Mouse (Mus musculus) liver, embryonic 14.5 days (tissue): Measurements from ENCODE around the gene Gm13288. TPM values are rescaled to one million over a fixed set of nuclear protein-coding genes. Genes with fewer than 3 reads are reported as not detected.
"Not testable (repeated sequence)": the region's sequence is repeated elsewhere in the genome, so short reads cannot be mapped to it uniquely, and the experiment has no call there.

Experiments used
- ATAC-seq: fragments of 200-750 bp; cut with Nextera tagmentation; 2 replicates; pipeline ENCODE4 v1.8.0; 2017; ENCODE audit warnings: moderate number of reproducible peaks, mild to moderate bottlenecking, moderate library complexity; ENCODE audit not compliant: insufficient read depth
- DNase-seq, 3 experiments: peaks; one replicate each; pipeline ENCODE4 v3.0.0-alpha.2; 2012 to 2013; ENCODE audit warnings: low read depth in 3 of 3, low spot score in 3 of 3
- H3K27ac ChIP-seq: fragments of 300-500 bp; sonication (generic); 2 replicates; pipeline ENCODE4 v1.5.1; 2014; ENCODE audit warnings: moderate library complexity, mild to moderate bottlenecking, control low read depth, inconsistent platforms
- H3K27me3 ChIP-seq: fragments of 300-500 bp; sonication (generic); 2 replicates; pipeline ENCODE4 v1.6.1; 2014; ENCODE audit warnings: mild to moderate bottlenecking, low read length, moderate library complexity; ENCODE audit not compliant: control insufficient read depth, insufficient read depth
- H3K36me3 ChIP-seq: fragments of 300-500 bp; sonication (generic); replicated peaks from 2 replicates; pipeline ENCODE4 v1.6.1; 2014; ENCODE audit warnings: low read depth; ENCODE audit not compliant: control insufficient read depth, insufficient read depth
- H3K4me1 ChIP-seq, 2 experiments: fragments of 200-500 bp in 1 of 2; fragments of 300-500 bp in 1 of 2; sonication (generic) in 1 of 2; replicated peaks; 2 replicates each; pipeline ENCODE4 v1.6.1; 2012 to 2014; ENCODE audit warnings: antibody characterized with exemption in 1 of 2, inconsistent platforms in 1 of 2, low read length in 1 of 2; ENCODE audit not compliant: control insufficient read depth in 2 of 2, insufficient read depth in 2 of 2
- H3K4me2 ChIP-seq: fragments of 300-500 bp; sonication (generic); 2 replicates; pipeline ENCODE4 v1.6.1; 2014; ENCODE audit warnings: low read depth, mild to moderate bottlenecking, control low read depth, moderate library complexity
- H3K4me3 ChIP-seq, 2 experiments: fragments of 200-500 bp in 1 of 2; fragments of 300-500 bp in 1 of 2; sonication (generic) in 1 of 2; 2 replicates each; pipeline ENCODE4 v1.5.1; 2012 to 2014; ENCODE audit warnings: low read depth in 2 of 2, low read length in 2 of 2, mild to moderate bottlenecking in 2 of 2, control low read depth in 1 of 2, inconsistent platforms in 1 of 2, moderate library complexity in 1 of 2; ENCODE audit not compliant: insufficient read depth in 1 of 2
- H3K9ac ChIP-seq: fragments of 300-500 bp; sonication (generic); replicated peaks from 2 replicates; pipeline ENCODE4 v1.6.1; 2014; ENCODE audit warnings: mild to moderate bottlenecking, control low read depth, moderate library complexity
- H3K9me3 ChIP-seq: fragments of 300-500 bp; sonication (generic); 2 replicates; pipeline ENCODE4 v1.6.1; 2016; ENCODE audit warnings: low read length, mixed read lengths; ENCODE audit not compliant: control insufficient read depth
- CTCF ChIP-seq: IDR thresholded peaks from 2 replicates; pipeline ENCODE4 v1.5.1; 2016; ENCODE audit warnings: antibody characterized with exemption, low read depth, control low read depth
- WGBS: fragments of 180-500 bp; shearing (Covaris S2); extraction: QIAGEN DNeasy Blood & Tissue Kit; methylation state at CpG from one replicate; pipeline ENCODE4 v1.1.7; 2014; ENCODE audit not compliant: insufficient replicate concordance; 5-methylcytosine and 5-hydroxymethylcytosine counted together
- polyA plus RNA-seq, 2 experiments: library from polyadenylated mRNA; depleted of rRNA in 1 of 2; stranded (reverse) in 1 of 2; unstranded in 1 of 2; fragments of >200 nt; fragmentation: Nextera tagmentation in 1 of 2; extraction: Ambion mirVana in 1 of 2; gene quantifications; 2 replicates each; pipeline versions ENCODE4 v1.2.1 to v1.2.3; 2012 to 2014

Gm13288 gene
- polyA plus RNA-seq, 2 experiments, result not detected

- peak within 1 kb of the TSS in 1 of 2 experiments; percentile 49; a peak in 2 of 4 replicates for H3K4me3 ChIP-seq
- 10% methylated on average over 3 of the region's 7 CpGs for WGBS
Observed at GRCm38 (mm10) chr4:88781831-88782230, 23.5 kb upstream of the Gm13288 start, which contains the start of gene Ifnz. Ifnz (plus strand) TSS chr4:88782131.

GRCm38 (mm10) chr4:88782335-88782734 is 23.0 kb upstream of the Gm13288 start:
- H3K4me3 ChIP-seq, result peak overlapping the region in 1 of 2 experiments; percentile 49; a peak in 2 of 4 replicates
- not testable (repeated sequence) for H3K9me3 ChIP-seq, ATAC-seq, DNase-seq, H3K9ac ChIP-seq, H3K27me3 ChIP-seq, H3K27ac ChIP-seq, H3K36me3 ChIP-seq, H3K4me1 ChIP-seq
- peak overlapping the region; percentile 33 for H3K4me2 ChIP-seq
- 2% methylated on average over 9 of the region's 31 CpGs for WGBS

More at GRCm38 (mm10) chr4:88781831-88782230, 23.5 kb upstream of the Gm13288 start, which contains the start of gene Ifnz:
- H3K4me2 ChIP-seq, result peak within 1 kb of the TSS; percentile 33
- H3K36me3 ChIP-seq, DNase-seq, H3K9me3 ChIP-seq, H3K4me1 ChIP-seq, H3K9ac ChIP-seq, ATAC-seq, H3K27ac ChIP-seq, H3K27me3 ChIP-seq: not testable (repeated sequence)

- H3K36me3 ChIP-seq, H3K9ac ChIP-seq, H3K27me3 ChIP-seq, H3K4me2 ChIP-seq, H3K27ac ChIP-seq, ATAC-seq, H3K9me3 ChIP-seq, DNase-seq, H3K4me1 ChIP-seq, H3K4me3 ChIP-seq: not testable (repeated sequence)
- no CpG with 5 or more reads among the region's 27 CpGs for WGBS
Observed at GRCm38 (mm10) chr4:88785409-88785808, 19.9 kb upstream of the Gm13288 start, which contains the start of gene Gm13276. Gm13276 (plus strand) TSS chr4:88785709.

GRCm38 (mm10) chr4:88788402-88788801 is 16.9 kb upstream of the Gm13288 start, which contains the start of gene Gm13277:
Gm13277 (plus strand) TSS chr4:88788632.
- H3K36me3 ChIP-seq, ATAC-seq, DNase-seq, H3K4me1 ChIP-seq, H3K27ac ChIP-seq, H3K9me3 ChIP-seq, H3K9ac ChIP-seq, H3K27me3 ChIP-seq, H3K4me3 ChIP-seq, H3K4me2 ChIP-seq: not testable (repeated sequence)
- peak; percentile 66 for TF ChIP-seq CTCF
- no CpG with 5 or more reads among the region's 28 CpGs for WGBS

- not testable (repeated sequence) for ATAC-seq
Observed at GRCm38 (mm10) chr4:88791250-88791649, 14.1 kb upstream of the Gm13288 start, which contains the start of gene Gm13278. Gm13278 (plus strand) TSS chr4:88791550.

More at GRCm38 (mm10) chr4:88791250-88791649, 14.1 kb upstream of the Gm13288 start, which contains the start of gene Gm13278:
- not testable (repeated sequence) for H3K27ac ChIP-seq, H3K9ac ChIP-seq, H3K4me2 ChIP-seq, H3K4me3 ChIP-seq, H3K9me3 ChIP-seq, H3K27me3 ChIP-seq, H3K36me3 ChIP-seq, DNase-seq, H3K4me1 ChIP-seq
- no CpG with 5 or more reads among the region's 28 CpGs for WGBS
